Mouse (Mus musculus) urinary bladder, postnatal 4 days (tissue): Measurements from ENCODE around the gene Nbea.
"Not testable (repeated sequence)": the region's sequence is repeated elsewhere in the genome, so short reads cannot be mapped to it uniquely, and the experiment has no call there.

Experiments
- DNase-seq, 2 experiments: peaks; one replicate each; pipeline ENCODE4 v3.0.0; 2021 to 2022; ENCODE audit warnings: low spot score in 2 of 2

Nbea gene

DNA sequence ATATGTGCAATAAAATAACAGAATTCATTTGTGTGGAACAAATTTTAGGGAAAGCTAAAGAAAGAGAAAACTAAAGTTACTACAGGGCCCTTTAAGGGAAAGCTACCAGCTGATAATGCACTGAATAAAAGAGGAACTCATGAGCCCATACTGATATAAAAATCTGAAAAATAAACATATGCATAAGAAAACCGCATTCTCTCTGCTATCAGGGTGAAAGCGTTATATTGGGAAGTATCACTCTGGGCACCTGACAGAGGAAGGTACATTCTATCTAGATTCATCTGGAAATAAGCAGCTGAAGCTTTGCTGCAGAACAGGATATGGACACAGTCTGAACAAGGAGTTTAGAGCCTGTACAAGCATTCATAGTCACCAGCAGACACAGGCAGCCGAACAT is 148.9 kb downstream of the Nbea start:
- no peak for DNase-seq

DNA sequence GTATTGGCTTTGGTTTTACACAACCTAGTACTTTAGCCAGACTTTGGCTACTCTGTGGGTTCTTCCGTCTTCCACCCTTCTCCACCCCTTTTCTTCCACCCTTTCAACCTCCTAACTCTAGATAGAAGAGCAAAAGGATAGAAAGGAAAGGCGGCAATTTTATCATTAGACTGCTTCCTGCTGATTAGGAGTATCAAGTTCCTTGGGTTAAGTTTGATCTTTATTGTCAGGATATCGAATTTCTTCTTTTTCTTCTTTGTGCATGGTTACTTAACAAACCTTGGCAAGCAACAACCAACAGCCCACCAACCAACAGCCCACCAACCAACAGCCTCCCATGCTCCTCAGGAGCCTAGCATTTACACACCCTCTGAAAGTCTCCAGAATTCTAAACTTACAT is 165.0 kb downstream of the Nbea start:
- no peak for DNase-seq

DNA sequence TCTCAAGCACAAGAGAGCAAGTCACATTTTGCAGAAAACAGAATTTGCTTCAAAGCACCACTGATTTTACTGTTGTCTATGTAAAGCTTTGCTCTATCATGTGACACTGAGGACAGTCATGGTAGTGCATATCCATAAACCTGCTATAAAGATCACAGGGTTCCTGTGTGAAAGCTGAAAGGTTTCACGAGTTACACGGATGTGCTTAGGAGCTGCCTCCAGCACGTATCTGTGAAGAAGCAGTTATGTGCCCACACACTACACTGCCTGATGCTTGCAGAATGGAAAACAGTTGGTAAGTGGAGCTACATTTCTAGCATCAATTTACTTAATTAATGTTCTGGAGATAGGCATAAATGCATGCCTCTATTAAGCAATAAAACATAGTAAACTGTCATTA is 172.4 kb downstream of the Nbea start:
- no peak for DNase-seq

- no peak for DNase-seq
Measured at GRCm38 (mm10) chr3:56007991-56008390, 175.5 kb downstream of the Nbea start.

DNA sequence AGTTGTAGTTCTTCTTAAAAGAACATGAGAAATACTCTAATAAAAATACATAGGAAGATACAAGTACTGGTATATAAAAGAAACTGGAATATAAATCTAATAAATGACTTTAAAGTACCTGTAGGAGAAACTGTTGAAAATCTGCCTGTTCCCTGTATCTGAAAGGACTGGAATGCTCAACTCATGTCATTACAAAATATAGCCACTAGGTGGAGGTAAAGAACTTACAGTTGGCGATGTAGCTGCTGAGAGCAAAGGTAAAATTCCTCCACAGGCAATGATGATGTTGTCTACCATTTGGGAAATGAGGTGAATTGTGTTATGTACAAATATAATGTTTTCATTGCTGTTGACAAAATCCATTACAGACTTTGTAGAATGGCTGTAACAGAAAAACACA is 183.2 kb downstream of the Nbea start:
- DNase-seq, result no peak

- DNase-seq, result no peak
Measured at GRCm38 (mm10) chr3:55978361-55978760, 205.1 kb downstream of the Nbea start.

DNA sequence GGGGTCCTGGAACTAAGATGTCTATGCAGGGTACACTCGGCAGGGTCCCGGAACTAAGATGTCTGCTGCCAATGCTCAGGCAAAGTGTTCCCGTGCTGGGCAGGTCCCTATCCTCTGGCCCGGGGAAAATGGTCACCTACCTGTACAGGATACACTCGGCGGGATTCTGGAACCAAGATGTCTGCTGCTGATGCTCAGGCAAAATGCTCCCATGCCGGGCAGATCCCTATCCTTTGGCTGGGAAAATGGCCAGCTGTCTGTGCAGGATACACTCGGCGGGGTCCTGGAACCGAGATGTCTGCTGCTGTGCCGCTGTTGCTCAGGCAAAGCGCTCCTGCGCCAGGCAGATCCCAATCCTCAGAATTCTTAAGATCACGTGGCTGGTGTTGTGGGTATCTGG is 206.5 kb downstream of the Nbea start:
- not testable (repeated sequence) for DNase-seq

DNA sequence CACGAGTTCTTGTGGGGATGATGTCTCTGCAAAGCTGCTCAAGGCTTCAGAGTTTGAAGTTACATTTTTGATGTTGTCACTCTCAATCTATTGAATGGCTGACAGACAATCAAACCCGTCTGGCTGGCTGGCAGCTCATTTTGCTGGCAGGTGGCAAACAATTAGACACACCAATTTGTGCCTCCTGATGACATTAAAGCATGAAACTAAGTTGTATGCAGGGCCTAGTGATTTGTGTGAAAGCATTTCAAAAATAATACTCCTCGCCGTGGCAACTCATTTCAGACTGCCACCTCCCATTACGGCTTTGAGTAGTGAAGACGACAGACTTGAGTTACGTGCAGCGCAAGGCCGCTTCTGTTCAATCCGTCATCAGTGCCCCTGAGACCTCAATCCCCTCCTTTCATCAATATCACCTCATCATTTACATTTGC is 217.8 kb downstream of the Nbea start:
- DNase-seq, result no peak

- no peak for DNase-seq
Measured at GRCm38 (mm10) chr3:55963032-55963431, 220.5 kb downstream of the Nbea start.

GRCm38 (mm10) chr3:55949994-55950393 is 233.5 kb downstream of the Nbea start:
- DNase-seq, result no peak

- DNase-seq, result no peak
Measured at GRCm38 (mm10) chr3:55949148-55949547, 234.4 kb downstream of the Nbea start.

- DNase-seq, result no peak
Measured at GRCm38 (mm10) chr3:55927343-55927742, 256.2 kb downstream of the Nbea start.

GRCm38 (mm10) chr3:55909290-55909689 is 274.2 kb downstream of the Nbea start:
- no peak for DNase-seq

GRCm38 (mm10) chr3:55890574-55890973 is 292.9 kb downstream of the Nbea start:
- DNase-seq, result no peak

DNA sequence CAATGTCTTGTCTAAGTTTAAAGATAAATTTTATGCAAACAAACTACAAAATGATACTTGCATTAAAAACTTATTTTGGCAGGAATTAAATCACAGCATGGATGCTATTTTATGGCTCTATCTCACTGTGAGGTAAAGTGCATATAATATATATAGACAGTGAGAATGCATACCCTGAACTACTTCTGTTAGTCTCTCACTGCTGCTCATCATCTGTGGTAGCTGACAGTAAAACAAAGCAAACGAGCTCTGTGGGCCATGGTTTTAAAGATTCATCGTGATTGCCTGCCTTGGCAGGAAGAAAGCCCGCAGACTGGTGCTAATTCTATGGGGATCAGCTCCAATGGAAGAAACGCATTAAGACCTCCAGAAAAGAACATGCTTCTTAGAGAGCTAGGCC is 294.3 kb downstream of the Nbea start:
- DNase-seq, result no peak

DNA sequence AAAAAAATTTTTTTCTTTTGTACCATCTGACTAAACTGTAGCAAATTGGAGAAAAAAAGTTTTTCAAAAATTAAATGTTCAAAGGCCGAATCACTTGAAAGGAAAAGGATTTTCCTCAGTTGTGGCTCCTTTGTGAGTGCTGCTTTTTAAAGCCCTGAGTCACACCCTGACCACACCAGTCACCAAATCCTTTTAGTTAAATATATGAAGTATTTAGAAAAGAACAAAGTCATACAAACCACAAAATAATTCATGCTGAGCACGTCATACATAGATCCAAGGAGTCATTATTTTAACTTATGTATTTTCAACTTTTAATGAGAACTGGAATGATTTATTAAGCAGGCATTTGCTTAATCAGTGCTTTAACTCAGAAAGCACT is 295.7 kb downstream of the Nbea start:
- no peak for DNase-seq

DNA sequence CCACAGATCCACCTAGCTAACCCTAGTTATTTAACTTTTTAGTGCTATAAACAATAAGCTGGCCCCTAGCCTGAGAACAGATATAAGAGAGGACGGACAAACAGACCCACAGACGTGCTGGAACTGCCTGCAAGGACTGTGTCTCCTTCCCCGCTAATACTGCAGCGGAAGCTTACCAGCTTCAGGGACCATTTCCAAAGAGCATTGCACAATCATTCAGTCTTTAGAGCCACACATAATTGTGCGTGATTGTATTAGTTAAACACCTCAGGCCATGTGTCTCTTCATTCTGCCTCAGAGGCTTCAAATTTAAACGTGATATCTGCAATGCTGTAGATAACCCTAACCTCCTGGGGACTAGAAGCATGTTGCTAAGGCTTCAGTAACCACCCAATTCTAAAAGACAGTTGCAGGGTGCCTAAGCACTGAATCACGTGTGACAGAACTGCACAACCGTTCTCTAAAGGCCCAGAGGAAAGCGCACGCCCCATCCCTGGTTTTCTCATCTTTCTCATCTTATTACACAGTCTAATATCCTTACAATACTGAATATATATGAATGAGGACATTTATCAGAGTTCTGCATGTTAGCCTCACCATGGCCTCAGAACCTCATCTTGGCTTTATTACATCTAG is 296.2 kb downstream of the Nbea start:
- DNase-seq, result no peak

- no peak for DNase-seq
Measured at GRCm38 (mm10) chr3:55872944-55873924, 310.3 kb downstream of the Nbea start.

DNA sequence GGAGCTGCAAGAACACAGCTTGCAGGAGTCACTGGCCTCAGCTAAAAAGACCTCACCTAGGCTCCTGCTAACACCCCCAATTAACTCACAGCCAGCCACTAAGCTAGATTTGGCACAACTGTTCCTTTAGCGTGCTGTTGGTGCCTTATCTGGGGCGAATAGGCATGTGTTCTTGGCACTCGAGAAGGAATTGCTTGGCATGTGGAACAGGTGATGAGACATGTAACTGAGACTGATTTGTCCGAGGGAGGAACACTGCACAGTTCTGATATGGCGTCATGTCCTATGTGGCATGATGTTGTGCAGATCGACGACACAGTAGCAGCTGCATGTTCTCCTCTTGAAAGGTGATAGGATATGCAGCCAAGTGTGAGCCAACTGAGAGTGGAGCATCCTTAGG is 331.0 kb downstream of the Nbea start:
- no peak for DNase-seq

- DNase-seq, result no peak
Measured at GRCm38 (mm10) chr3:55847115-55847514, 336.4 kb downstream of the Nbea start.

DNA sequence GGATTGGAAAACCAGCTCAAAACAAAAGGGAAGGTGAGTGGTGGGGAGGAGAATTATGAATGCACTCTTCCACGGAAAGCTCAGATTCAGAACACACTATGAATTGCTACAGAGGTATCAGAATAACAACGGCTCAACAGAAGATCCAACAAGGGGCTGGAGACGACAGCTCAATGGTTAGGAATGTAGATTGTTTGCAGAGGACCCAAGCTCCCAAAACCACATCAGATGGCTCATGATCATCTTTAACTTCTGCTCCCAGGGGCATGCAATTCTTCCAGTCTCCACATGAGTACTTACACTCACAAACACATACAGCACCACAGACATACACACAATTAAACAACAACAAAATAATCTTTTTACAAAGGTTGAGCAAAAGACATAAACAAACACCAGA is 346.3 kb downstream of the Nbea start:
- DNase-seq, result no peak

GRCm38 (mm10) chr3:55835207-55835606 is 348.3 kb downstream of the Nbea start:
- no peak for DNase-seq

DNA sequence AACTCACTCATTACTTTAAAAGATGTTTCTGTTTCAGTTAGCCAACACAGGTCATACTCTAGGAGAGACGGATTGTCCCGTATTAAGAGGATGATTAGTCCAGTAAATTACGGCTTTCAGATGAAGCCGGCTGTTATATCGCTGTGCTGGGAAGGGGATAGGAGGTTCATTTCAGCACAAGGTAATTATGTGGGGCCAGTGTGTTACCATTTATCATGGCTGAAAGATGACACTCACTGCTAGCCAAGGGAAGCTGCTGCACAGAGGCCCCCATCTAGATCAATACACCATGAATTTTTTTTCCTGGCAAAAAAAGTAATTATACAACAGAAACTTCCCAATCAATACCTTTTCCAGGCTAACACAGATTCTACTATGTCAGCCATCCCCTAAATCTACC is 353.3 kb downstream of the Nbea start:
- DNase-seq, result no peak
